Mouse (Mus musculus) inflammation-experienced regulatory T-cells, adult 16 weeks (primary cell): ENCODE data around the gene Gm49354. TPM values are rescaled to one million over a fixed set of nuclear protein-coding genes. Genes with fewer than 3 reads are reported as not detected.

ENCODE experiments used
- polyA plus RNA-seq: library from polyadenylated mRNA; unstranded; fragments of 100-300 nt; shearing (Covaris generic); gene quantifications from one replicate; pipeline ENCODE4 v1.2.1, GENCODE M21; 2017

Gene Gm49354
- not detected for polyA plus RNA-seq

DNA sequence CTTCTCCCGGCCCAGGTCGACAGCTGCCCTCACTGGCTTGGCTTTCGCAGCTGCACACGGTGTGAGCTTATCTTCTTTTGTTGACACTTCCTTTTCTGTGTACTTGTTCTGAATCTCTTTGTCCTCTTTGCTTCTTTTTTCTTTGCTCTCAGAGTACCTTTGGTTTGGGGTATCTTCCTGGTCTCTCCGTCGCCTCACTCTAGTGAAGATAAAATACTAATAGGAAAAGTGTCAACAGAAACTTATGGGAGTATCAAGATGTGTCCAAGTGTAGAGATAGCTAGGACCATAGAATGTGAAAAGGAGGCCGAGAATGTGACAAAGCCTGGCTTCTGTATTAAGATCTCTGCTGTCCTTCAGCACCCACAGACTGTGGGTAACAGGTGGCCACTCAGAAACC is at the start of gene Gm49354:
Gm49354 (minus strand) TSS at position 101 of the 400 bp plus-strand sequence.

DNA sequence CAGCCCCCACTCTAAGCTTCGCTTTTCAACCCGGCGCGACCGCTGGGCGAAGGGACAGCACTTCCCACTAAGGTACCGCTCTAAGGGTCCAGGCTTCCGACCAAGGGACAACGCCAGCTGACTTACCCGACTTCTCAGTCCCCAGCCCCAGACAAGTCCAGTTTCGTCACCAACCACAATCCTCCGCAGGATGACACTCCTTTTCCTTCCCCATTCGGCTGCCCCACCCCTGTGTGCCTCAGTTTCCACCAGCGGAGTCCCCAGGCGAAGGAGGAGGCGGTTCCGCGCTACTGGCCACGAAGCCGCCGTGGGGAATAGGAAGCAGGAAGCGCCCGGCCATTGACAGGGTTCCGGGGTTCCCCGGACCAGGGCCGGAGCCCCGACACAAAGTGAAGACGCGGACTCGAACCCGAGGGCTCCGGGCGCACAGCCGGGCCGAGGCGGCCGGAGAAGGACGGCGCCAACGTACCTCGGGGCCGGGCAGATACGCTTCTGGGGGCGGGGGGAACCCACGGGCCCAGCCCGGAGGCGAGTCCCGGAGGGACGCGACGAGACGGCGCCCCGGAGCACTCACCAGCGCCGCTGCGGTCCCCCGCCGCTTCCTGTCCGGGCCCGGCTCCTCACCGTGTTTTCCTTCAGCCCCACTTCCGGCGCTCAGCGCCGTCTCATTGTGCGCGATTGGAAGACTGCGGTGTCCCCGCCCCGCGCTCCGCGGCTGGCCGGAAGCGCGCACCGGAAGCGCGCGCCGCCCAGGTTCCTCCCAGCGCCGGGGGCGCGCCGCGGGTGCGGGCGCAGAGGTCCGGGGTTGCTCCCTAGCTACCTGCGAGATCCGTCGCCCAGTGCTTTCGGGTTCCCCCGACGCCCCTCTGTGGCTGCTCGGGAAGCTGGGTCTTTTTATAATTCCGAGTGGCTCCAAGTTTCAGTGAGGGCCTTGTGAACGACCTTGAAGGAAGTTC is 40.7 kb upstream of the Gm49354 start, which contains the start of gene Tut7:
Tut7 (minus strand) TSS at position 641 of the 956 bp plus-strand sequence.

DNA sequence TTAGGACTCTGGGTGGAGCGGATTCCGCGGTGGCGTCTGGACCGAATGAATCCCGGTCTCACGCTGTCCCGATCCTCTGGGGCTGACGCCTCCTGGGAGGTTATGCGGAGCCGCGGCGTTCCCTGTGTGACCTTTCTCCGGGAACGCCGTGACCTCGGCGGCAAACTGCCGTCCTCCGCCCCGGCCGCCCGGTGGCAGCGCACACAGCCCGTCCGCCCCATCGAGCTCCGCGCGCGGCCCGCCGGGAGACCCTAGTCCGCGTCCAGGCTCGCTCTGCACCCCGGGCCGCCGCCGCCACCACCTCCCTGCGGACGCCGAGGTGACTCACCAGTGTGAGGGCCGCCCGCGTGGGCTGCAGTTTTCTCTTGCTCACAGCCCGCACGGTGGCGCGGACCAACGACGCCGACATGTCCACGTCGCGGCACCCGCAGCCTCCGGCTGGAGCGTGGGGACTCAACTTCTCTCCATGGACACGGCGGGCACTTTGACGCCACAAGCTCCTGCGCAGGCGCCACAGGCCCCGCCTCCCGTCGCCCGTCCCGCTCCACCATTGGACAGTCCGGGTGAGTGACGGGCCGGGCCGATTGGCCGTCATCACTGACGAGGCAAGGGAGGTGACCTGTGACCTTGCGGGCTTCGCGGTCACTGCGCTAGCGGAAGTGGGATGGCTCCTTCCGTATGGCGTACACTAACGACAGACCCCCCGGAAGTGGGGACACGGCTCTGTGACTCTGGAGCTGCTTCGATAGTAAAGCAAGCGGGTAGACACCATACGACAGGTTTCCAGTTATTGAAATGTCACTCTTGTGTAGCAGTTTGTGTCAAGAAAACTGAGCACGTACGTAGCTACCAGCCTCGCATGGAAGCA is 12.5 kb downstream of the Gm49354 start, which contains the start of gene Isca1:
Isca1 (minus strand) TSS at position 515 of the 868 bp plus-strand sequence.

DNA sequence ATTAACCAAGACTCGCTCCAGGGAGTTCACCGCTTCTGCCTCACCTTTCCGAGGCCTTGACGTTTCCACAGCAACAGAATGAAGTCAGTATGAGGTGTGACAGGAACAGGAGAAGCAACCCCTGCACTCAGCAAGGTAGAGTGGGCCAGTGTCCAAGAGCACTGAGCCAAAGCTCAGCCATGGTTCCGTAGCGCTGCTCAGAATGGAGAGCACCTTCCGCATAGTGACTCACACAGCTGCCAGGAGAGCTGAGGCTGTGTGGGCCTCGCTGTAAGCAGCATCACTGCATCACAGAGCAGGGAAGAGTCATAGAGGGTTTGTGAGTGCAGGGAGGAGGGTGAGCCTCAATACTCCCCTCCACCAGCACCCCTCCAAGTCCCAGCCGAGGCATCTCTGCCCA is 35.3 kb downstream of the Gm49354 start, which contains the start of gene 1700014D04Rik:
1700014D04Rik (minus strand) TSS at position 42 of the 400 bp plus-strand sequence.

DNA sequence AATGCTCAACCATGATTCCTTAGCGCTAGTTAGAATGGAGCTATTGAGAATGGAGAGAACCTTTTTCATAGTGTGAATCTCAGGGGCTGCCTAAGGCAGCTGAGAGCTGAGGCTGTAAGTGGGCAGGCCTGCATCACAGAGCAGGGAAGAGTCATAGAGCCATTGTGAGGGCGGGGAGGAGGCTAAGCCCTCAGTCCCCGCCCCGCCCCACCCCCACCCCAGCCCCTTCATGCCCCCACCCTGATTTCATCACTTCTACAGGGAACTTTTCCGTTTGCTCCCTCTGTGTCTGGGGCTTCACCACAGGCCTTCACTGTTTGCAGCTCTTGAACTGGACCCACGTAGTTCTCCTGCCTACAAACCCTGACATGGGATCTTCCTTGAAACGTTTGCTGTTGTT is 50.4 kb downstream of the Gm49354 start, which contains the start of gene Spata31d1d:
Spata31d1d (minus strand) TSS at position 101 of the 400 bp plus-strand sequence.

DNA sequence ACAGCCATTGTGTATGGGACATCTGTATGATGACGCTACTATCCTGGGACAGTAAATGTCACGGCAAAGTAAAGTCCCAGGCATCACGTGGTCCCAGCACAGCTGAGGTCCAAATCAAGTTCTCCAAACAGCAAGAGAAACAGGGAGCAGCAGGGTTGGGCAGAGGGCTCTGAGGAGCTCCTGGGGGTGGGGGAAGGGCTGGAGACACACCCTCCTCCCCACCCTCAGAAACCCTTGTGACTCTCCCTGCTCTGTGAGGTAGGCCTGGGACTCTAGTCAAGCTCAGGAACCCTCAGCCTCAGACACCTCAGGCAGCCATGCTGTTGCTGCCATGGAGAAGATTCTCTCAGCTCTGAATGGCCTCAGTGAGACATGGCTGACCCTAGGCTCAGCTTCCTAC is 70.1 kb downstream of the Gm49354 start, which contains the start of gene Spata31d1b:
Spata31d1b (plus strand) TSS at position 301 of the 400 bp plus-strand sequence.

DNA sequence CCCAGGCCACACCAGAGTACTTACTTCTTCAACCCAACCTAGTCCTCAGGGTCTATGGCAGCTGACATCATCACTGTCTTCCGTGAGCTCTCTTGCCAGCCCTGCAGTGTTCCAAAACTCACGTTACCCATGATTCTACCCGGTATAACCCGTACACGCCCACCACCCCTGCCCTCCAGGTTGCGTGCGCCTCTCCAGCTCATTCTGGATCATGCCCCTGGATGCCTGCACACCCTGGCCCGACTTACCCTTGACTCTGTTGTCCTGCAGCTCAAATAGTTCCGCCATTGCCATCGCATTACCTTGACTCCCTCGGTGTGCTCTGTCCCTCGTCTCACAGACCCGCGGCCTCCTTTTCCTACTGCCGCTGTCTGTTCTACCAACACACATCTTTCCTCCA is 71.8 kb downstream of the Gm49354 start, which contains the start of gene Spata31d1a:
Spata31d1a (minus strand) TSS at position 101 of the 400 bp plus-strand sequence.

Other genes with a start within 250 kb of the Gm49354 start
- gene Agtpbp1, start 197.0 kb downstream of the Gm49354 start, polyA plus RNA-seq = 20.3 TPM
- 84.3 TPM for gene Naa35, start 197.0 kb downstream of the Gm49354 start, polyA plus RNA-seq
- 46.7 TPM for gene Golm1, start 106.4 kb downstream of the Gm49354 start, polyA plus RNA-seq
- gene 4921517D22Rik, start 88.1 kb downstream of the Gm49354 start, polyA plus RNA-seq = 0.15 TPM
- gene Spata31d1a, start 71.9 kb downstream of the Gm49354 start, polyA plus RNA-seq = not detected
- not detected for gene Spata31d1b, start 70.0 kb downstream of the Gm49354 start, polyA plus RNA-seq
- not detected for gene Spata31d1d, start 50.5 kb downstream of the Gm49354 start, polyA plus RNA-seq
- not detected for gene 1700014D04Rik, start 35.5 kb downstream of the Gm49354 start, polyA plus RNA-seq
- gene Isca1, start 12.4 kb downstream of the Gm49354 start, polyA plus RNA-seq = 76.1 TPM
- 168 TPM for gene Tut7, start 40.9 kb upstream of the Gm49354 start, polyA plus RNA-seq